Mouse (Mus musculus): ENCODE results near the gene Palld.

DNA sequence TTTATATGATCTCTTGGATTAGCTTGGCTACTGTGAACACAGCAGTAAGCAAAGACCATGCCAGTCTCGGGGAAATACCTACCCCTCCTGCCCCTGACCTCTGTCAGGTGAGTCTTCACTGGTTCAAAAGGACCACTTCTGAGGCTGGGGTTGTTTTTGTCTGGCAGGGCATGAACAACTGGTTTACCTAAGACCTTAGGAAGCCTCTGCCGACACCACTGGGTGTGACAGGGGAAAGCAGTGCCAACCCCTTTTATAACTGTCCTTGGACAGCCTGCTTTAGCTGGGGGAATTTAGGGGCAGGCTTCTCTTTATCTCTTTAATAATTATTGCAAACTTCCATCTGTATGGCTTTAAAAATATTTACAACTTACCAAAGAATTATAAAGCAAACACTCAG lies 284.8 kb downstream of the Palld start:
- TF ChIP-seq CTCF (IDR thresholded peaks at IDR 0.05; ENCODE audit: low read depth, low read length) (no peak), GATA1 (IDR thresholded peaks at IDR 0.05; ENCODE audit: borderline replicate concordance, low read length) (no peak)
